Comparison of ENCODE assay signal across 16 mouse cellular contexts in the genomic region with DNA sequence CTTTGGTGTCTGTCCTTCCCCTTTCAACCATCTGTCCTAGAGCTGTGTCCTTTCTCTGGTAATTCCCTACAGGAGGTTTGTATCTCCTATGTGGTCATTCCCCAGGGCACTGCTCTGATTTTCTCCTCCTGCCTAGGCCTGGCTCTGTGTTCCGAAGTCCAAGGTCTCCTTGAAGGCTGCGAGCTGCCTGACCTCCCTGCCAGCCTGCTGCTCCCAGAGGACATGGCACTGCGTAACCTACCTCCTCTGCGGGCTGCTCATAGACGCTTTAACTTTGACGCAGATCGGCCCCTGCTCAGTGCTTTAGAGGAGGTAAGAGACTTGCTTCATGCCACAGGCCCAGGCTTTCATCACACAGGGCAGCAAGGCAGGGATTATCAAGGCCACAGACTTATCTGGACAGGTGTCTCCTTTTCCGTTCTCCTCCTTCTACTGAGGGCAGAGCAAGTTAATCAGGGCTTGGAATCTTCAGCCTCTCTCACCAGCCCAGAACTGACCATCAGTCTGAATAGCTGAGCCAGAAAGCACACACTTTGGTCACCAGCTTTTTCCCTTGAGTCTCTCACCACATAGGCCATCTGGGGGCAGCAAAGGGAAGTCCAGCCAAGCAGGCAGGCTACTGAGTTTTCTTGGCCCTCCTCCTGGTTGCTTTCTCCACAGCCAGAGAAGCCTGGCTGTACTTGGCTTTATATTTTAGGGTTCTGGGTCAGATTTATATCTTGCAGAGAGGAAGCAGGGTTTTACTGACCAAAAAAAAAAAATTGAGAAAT. TPM values are rescaled to one million over a fixed set of nuclear protein-coding genes. Genes with fewer than 3 reads are reported as not detected.
DNase-seq lines count a peak whose midpoint lies in the region; TF ChIP-seq lines count a peak whose summit lies in the region.
"Had no signal": no experiment of that assay in that cellular context is flagged by ENCODE, and none has a peak within 500 bp of the region (broad histone marks: within the 10 kb centered on the region; RNA-seq: fewer than 3 reads in every experiment).

No protein-coding gene starts in this region.

- H3K9ac ChIP-seq in MEL (ENCODE audit: control insufficient read depth, low read depth, low read length, poor library complexity, severe bottlenecking) = no peak overlapping the region
- H3K9ac ChIP-seq: forebrain, embryonic 13.5 days; heart, embryonic 13.5 days; lung, embryonic 15.5 days; midbrain, embryonic 12.5 days had no signal

- peak; percentile 41 for TF ChIP-seq CTCF in left cerebral cortex, adult 2 months (IDR thresholded peaks at IDR 0.05)
- TF ChIP-seq CTCF in MEL (IDR thresholded peaks at IDR 0.05 in 2 of 3, conservative IDR thresholded peaks at IDR 0.05 in 1 of 3; ENCODE audit: control insufficient read depth in 1 of 3, insufficient read depth in 1 of 3, low read depth in 2 of 3, low read length in 3 of 3, poor library complexity in 1 of 3, severe bottlenecking in 1 of 3) = peak in 2 of 3 experiments; percentile 16 to 19; a peak in 1 of 6 replicates

- no peak for TF ChIP-seq EP300 in MEL (IDR thresholded peaks at IDR 0.05; ENCODE audit: low read depth in 1 of 2, low read length in 2 of 2)

- H3K79me2 ChIP-seq in MEL (ENCODE audit: control insufficient read depth, insufficient read depth, low read length, poor library complexity) = no peaks in the 10 kb centered on the region

- no peak for TF ChIP-seq POLR2A in MEL (IDR thresholded peaks at IDR 0.05; ENCODE audit: control insufficient read depth in 1 of 2, insufficient read depth in 1 of 2, low read depth in 1 of 2, low read length in 2 of 2, poor library complexity in 1 of 2)

- peak; percentile 51 for DNase-seq in gastrocnemius, adult 18-20 months (ENCODE audit: low spot score)
- DNase-seq in gastrocnemius, postnatal 36 days = no peak
- DNase-seq in left cerebral cortex, adult 2 months (ENCODE audit: extremely low spot score in 1 of 2, low spot score in 2 of 2) = no peak
- no peak for DNase-seq in left cerebral cortex, postnatal 10 days (ENCODE audit: extremely low spot score in 1 of 2, low spot score in 2 of 2)
- no peak for DNase-seq in MEL (ENCODE audit: low read depth, low spot score)
- peak; percentile 56 to 77 for DNase-seq in adrenal gland, postnatal 36 days
- no peak for DNase-seq in retina, postnatal 1 day
- DNase-seq in layer of hippocampus, postnatal 36 days = no peak

- H3K27me3 ChIP-seq in MEL (ENCODE audit: control insufficient read depth in 1 of 2, insufficient read depth in 2 of 2, low read length in 2 of 2) = no peaks in the 10 kb centered on the region
- H3K27me3 ChIP-seq: forebrain, embryonic 13.5 days; heart, embryonic 13.5 days; lung, embryonic 15.5 days; midbrain, embryonic 12.5 days had no signal

- TF ChIP-seq RAD21 in MEL (IDR thresholded peaks at IDR 0.05; ENCODE audit: low read depth, low read length) = no peak

- no peaks in the 10 kb centered on the region for H3K9me3 ChIP-seq in MEL (replicated peaks; ENCODE audit: insufficient read depth, low read length)
- H3K9me3 ChIP-seq: forebrain, embryonic 13.5 days; heart, embryonic 13.5 days; lung, embryonic 15.5 days; midbrain, embryonic 12.5 days had no signal

- intact Hi-C loops in gastrocnemius, postnatal 36 days (cut with DNase I) = no loop called here
- intact Hi-C loops in left cerebral cortex, adult 2 months (cut with DNase I) = no loop called here
- intact Hi-C loops in left cerebral cortex, postnatal 10 days (cut with DNase I) = no loop called here

- H3K27ac ChIP-seq in left cerebral cortex, adult 2 months = no peak overlapping the region
- H3K27ac ChIP-seq in MEL (ENCODE audit: control insufficient read depth, low read depth, low read length) = no peak overlapping the region
- H3K27ac ChIP-seq: forebrain, embryonic 13.5 days; heart, embryonic 13.5 days; lung, embryonic 15.5 days; midbrain, embryonic 12.5 days had no signal

- H3K36me3 ChIP-seq in MEL (ENCODE audit: control insufficient read depth in 1 of 2, insufficient read depth in 2 of 2, low read length in 2 of 2) = peaks cover 0 to 29% of the 10 kb centered on the region in 2 experiments; a peak in 2 of 4 replicates

- no peak overlapping the region for H3K4me3 ChIP-seq in left cerebral cortex, adult 2 months
- H3K4me3 ChIP-seq in MEL (ENCODE audit: control insufficient read depth in 1 of 2, insufficient read depth in 1 of 2, low read depth in 2 of 2, low read length in 2 of 2) = no peak overlapping the region
- H3K4me3 ChIP-seq: forebrain, embryonic 13.5 days; heart, embryonic 13.5 days; lung, embryonic 15.5 days; midbrain, embryonic 12.5 days had no signal

- no peaks in the 10 kb centered on the region for H3K4me1 ChIP-seq in MEL (ENCODE audit: control insufficient read depth in 1 of 2, insufficient read depth in 2 of 2, low read length in 2 of 2)
- H3K4me1 ChIP-seq: forebrain, embryonic 13.5 days; lung, embryonic 15.5 days had no signal

TF ChIP-seq in MEL, 35 proteins besides CTCF, POLR2A, EP300 and RAD21:
- peak; percentile 30 for TF ChIP-seq SMC3 (IDR thresholded peaks at IDR 0.05; ENCODE audit: low read depth, low read length)
- TF ChIP-seq ZC3H11A (IDR thresholded peaks at IDR 0.05; ENCODE audit: low read depth, low read length) = no peak

RNA-seq across cellular contexts. Expression of a gene that starts 9.8 kb away (rescaled TPM):
- under 1 TPM; 0.50 to 0.75 TPM for total RNA-seq in gastrocnemius, adult 18-20 months (2021)
- under 1 TPM; 0.26 to 0.42 TPM for total RNA-seq in gastrocnemius, postnatal 36 days (2021)
- 1 to 10 TPM; 8.7 to 8.8 TPM for total RNA-seq in left cerebral cortex, adult 2 months (2021)
- 1 to 10 TPM; 3.5 to 3.6 TPM for total RNA-seq in left cerebral cortex, postnatal 10 days (2021)
- not detected in 2 replicates for total RNA-seq in MEL (2012; rRNA removed)
- under 1 TPM in 1 of 2 experiments, not detected in 1; 0.11 TPM for polyA plus RNA-seq in MEL (2012; ENCODE audit: insufficient read depth in 1 of 2, insufficient read length in 2 of 2, low read depth in 1 of 2, low replicate concordance in 2 of 2, missing spikeins in 1 of 2)
- 1 to 10 TPM in 1 of 2 experiments, under 1 TPM in 1; 0.96 to 1.5 TPM for total RNA-seq in adrenal gland, postnatal 36 days (2021)
- total RNA-seq in layer of hippocampus, postnatal 36 days (2021) = 10 to 100 TPM; 13.6 to 14.2 TPM
- total RNA-seq: neutrophil, adult 5-6 weeks had no signal

RNA-seq across cellular contexts. Expression of a gene that starts 18.0 kb away (rescaled TPM):
- not detected for total RNA-seq in gastrocnemius, adult 18-20 months (2021)
- not detected for total RNA-seq in gastrocnemius, postnatal 36 days (2021)
- under 1 TPM; 0.49 to 0.57 TPM for total RNA-seq in left cerebral cortex, adult 2 months (2021)
- under 1 TPM in 1 of 2 experiments, not detected in 1; 0.66 TPM for total RNA-seq in left cerebral cortex, postnatal 10 days (2021)
- 0.16 TPM in 1 of 2 replicates, not detected in the other for total RNA-seq in MEL (2012; rRNA removed)
- not detected for polyA plus RNA-seq in MEL (2012; ENCODE audit: insufficient read depth in 1 of 2, insufficient read length in 2 of 2, low read depth in 1 of 2, low replicate concordance in 2 of 2, missing spikeins in 1 of 2)
- under 1 TPM in 1 of 2 experiments, not detected in 1; 0.76 TPM for total RNA-seq in adrenal gland, postnatal 36 days (2021)
- under 1 TPM in 1 of 2 experiments, not detected in 1; 0.63 TPM for total RNA-seq in layer of hippocampus, postnatal 36 days (2021)
- total RNA-seq: neutrophil, adult 5-6 weeks had no signal
- polyA plus RNA-seq: forebrain, embryonic 13.5 days; heart, embryonic 13.5 days; lung, embryonic 15.5 days; midbrain, embryonic 12.5 days had no signal

RNA-seq across cellular contexts. Expression of a gene that starts 18.5 kb away (rescaled TPM):
- 10 to 100 TPM; 37.5 to 48.1 TPM for total RNA-seq in gastrocnemius, adult 18-20 months (2021)
- total RNA-seq in gastrocnemius, postnatal 36 days (2021) = 10 to 100 TPM; 34.8 to 35.8 TPM
- 10 to 100 TPM; 78.3 to 79.5 TPM for total RNA-seq in left cerebral cortex, adult 2 months (2021)
- total RNA-seq in left cerebral cortex, postnatal 10 days (2021) = 10 to 100 TPM; 73.5 to 74.7 TPM
- total RNA-seq in MEL (2012; rRNA removed) = 87.3 and 97.9 TPM in 2 replicates
- 100 to 1,000 TPM; 123 to 148 TPM for polyA plus RNA-seq in MEL (2012; ENCODE audit: insufficient read depth in 1 of 2, insufficient read length in 2 of 2, low read depth in 1 of 2, low replicate concordance in 2 of 2, missing spikeins in 1 of 2)
- 10 to 100 TPM; 43.2 to 45.0 TPM for total RNA-seq in adrenal gland, postnatal 36 days (2021)
- total RNA-seq in layer of hippocampus, postnatal 36 days (2021) = 10 to 100 TPM; 65.1 to 72.6 TPM

RNA-seq across cellular contexts. Expression of a gene that starts 18.6 kb away (rescaled TPM):
- total RNA-seq in gastrocnemius, adult 18-20 months (2021) = 1 to 10 TPM; 3.1 to 3.9 TPM
- total RNA-seq in gastrocnemius, postnatal 36 days (2021) = 1 to 10 TPM; 2.0 to 2.4 TPM
- total RNA-seq in left cerebral cortex, adult 2 months (2021) = 1 to 10 TPM; 1.2 to 1.4 TPM
- total RNA-seq in left cerebral cortex, postnatal 10 days (2021) = 1 to 10 TPM in 1 of 2 experiments, under 1 TPM in 1; 0.63 to 1.5 TPM
- 2.2 TPM in 2 replicates for total RNA-seq in MEL (2012; rRNA removed)
- polyA plus RNA-seq in MEL (2012; ENCODE audit: insufficient read depth in 1 of 2, insufficient read length in 2 of 2, low read depth in 1 of 2, low replicate concordance in 2 of 2, missing spikeins in 1 of 2) = 1 to 10 TPM in 1 of 2 experiments, not detected in 1; 3.7 TPM
- 10 to 100 TPM in 1 of 2 experiments, 1 to 10 TPM in 1; 9.8 to 13.9 TPM for total RNA-seq in adrenal gland, postnatal 36 days (2021)
- total RNA-seq in layer of hippocampus, postnatal 36 days (2021) = 1 to 10 TPM; 1.5 to 1.9 TPM
- total RNA-seq: neutrophil, adult 5-6 weeks had no signal

RNA-seq across cellular contexts. Expression of a gene that starts 23.9 kb away (rescaled TPM):
- not detected for total RNA-seq in gastrocnemius, adult 18-20 months (2021)
- total RNA-seq in gastrocnemius, postnatal 36 days (2021) = not detected
- total RNA-seq in left cerebral cortex, adult 2 months (2021) = 1 to 10 TPM in 1 of 2 experiments, not detected in 1; 1.1 TPM
- total RNA-seq in left cerebral cortex, postnatal 10 days (2021) = not detected
- total RNA-seq in MEL (2012; rRNA removed) = not detected in 2 replicates
- polyA plus RNA-seq in MEL (2012; ENCODE audit: insufficient read depth in 1 of 2, insufficient read length in 2 of 2, low read depth in 1 of 2, low replicate concordance in 2 of 2, missing spikeins in 1 of 2) = not detected
- not detected for total RNA-seq in adrenal gland, postnatal 36 days (2021)
- not detected for total RNA-seq in layer of hippocampus, postnatal 36 days (2021)
- total RNA-seq: neutrophil, adult 5-6 weeks had no signal
- polyA plus RNA-seq: embryonic facial prominence, embryonic 11.5 days; forebrain, embryonic 13.5 days; heart, embryonic 13.5 days; hindbrain, embryonic 16.5 days; lung, embryonic 15.5 days; midbrain, embryonic 12.5 days; small intestine, adult 2 months had no signal

Comparison
In these comparisons a context has a peak if more than half of its experiments do, and no peak if none do; other contexts are left out.
1. DNase-seq: peak in gastrocnemius, adult 18-20 months (single experiment) and adrenal gland, postnatal 36 days (2 of 2); none in gastrocnemius, postnatal 36 days (0 of 2), left cerebral cortex, adult 2 months (0 of 2), left cerebral cortex, postnatal 10 days (0 of 2), MEL (single experiment), retina, postnatal 1 day (single experiment) and layer of hippocampus, postnatal 36 days (0 of 2).